Mouse (Mus musculus): ENCODE measurements at regions not wholly inside any gene's neighbourhood (a gene's known extent, or its start where the extent isn't known, plus 50 kb on each side); places are given as distances from the start of the nearest gene placed in this dataset.

DNA sequence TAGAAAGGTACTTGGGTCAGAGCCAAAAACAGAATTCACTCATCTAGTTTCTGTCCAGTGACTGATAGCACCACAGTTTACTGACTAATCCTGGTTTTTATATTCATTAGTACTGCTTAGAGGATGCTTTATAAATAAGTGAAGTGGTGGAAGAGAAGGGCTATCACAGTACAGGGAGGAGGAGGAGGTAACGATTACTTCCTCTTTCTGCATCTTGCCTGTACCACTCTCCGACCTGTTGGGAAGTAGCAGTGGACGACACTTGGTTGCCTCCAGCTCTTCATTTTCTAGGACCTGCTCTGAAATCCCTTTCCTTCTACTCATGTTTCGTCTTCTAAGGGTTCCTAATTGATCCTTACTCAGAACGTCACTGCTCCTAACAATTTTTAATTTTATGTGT is 283.5 kb upstream of the Sstr1 start:
- no peak overlapping the region for H3K4me3 ChIP-seq
- no peak overlapping the region for H3K9ac ChIP-seq
- H3K27ac ChIP-seq = no peak overlapping the region
- H3K9me3 ChIP-seq = no peaks in the 10 kb centered on the region
- no peaks in the 10 kb centered on the region for H3K4me1 ChIP-seq (replicated peaks)
- H3K27me3 ChIP-seq = no peaks in the 10 kb centered on the region
- no peaks in the 10 kb centered on the region for H3K36me3 ChIP-seq
- ATAC-seq (ENCODE audit: low FRiP score) = no peak
- 91% methylated on average over 5 of the region's 5 CpGs for WGBS
- H3K4me2 ChIP-seq = no peak overlapping the region

DNA sequence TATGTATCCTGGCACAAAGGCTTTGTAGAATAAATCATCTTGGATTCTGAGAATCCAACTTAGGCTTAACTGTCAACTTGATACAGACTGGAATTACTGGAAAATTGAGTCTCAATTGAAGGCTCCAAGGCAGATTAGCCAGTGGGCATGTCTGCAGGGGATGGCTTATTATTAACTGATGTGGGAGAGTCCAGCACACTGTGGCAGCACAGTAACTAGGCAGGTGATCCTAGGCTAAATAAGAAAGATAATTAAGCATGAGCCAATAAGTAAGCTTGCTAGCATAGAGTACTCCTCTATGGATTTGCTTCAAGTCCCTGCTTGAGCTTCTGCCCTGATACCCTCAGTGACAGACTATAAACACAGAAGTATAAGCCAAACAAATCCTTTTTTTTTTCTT is 279.7 kb upstream of the Sstr1 start:
- H3K9ac ChIP-seq = no peak overlapping the region
- no peak for ATAC-seq (ENCODE audit: low FRiP score)
- no peaks in the 10 kb centered on the region for H3K4me1 ChIP-seq (replicated peaks)
- no peaks in the 10 kb centered on the region for H3K36me3 ChIP-seq
- no peak overlapping the region for H3K4me3 ChIP-seq
- H3K9me3 ChIP-seq = no peaks in the 10 kb centered on the region
- no peak overlapping the region for H3K4me2 ChIP-seq
- no peak overlapping the region for H3K27ac ChIP-seq
- no peaks in the 10 kb centered on the region for H3K27me3 ChIP-seq

DNA sequence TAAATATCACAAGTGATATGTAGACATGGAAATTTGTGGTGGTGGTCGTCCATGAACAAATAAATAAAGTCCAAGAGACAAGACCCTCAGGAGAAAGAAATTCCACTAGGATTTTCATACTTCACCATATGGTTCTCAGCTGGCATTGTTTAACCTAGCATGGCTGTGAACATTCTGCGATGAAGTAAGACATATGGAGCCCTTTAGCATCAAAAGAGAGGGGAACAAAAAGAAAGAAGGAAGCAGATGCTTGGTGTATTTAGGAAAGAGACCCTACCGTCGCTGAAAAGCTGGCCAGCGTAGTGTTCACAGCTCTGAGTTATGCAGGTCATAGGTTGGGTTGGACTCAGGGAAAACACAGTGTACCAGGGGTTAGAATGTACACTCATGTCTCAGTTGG is 261.7 kb upstream of the Sstr1 start:
- H3K4me1 ChIP-seq (replicated peaks) = no peaks in the 10 kb centered on the region
- H3K27ac ChIP-seq = no peak overlapping the region
- no peaks in the 10 kb centered on the region for H3K9me3 ChIP-seq
- H3K4me3 ChIP-seq = no peak overlapping the region
- no peak for ATAC-seq (ENCODE audit: low FRiP score)
- H3K4me2 ChIP-seq = no peak overlapping the region
- H3K27me3 ChIP-seq = no peaks in the 10 kb centered on the region
- H3K9ac ChIP-seq = no peak overlapping the region
- 48% methylated on average over 5 of the region's 5 CpGs for WGBS
- no peaks in the 10 kb centered on the region for H3K36me3 ChIP-seq

DNA sequence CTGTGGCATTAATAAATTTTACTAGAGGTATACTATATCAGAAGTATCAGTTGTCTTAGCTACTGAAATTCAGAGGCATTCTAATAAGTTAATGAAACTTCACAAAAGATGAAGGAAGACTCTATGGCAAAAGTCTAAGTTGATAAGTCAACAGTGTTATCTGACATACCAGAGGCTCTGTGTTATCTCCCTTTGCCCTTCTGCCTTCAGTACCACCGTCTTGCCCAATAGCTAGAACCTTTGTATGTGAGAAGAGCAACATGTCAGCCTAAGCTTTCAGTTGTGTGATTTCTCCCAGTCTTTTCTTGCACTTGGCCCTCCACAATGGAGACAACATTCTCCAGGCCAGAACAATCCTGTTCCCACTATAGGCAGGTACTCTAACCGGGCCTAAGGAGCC is 253.0 kb upstream of the Sstr1 start:
- H3K27ac ChIP-seq = no peak overlapping the region
- no peaks in the 10 kb centered on the region for H3K27me3 ChIP-seq
- no peaks in the 10 kb centered on the region for H3K9me3 ChIP-seq
- no peaks in the 10 kb centered on the region for H3K36me3 ChIP-seq
- H3K4me3 ChIP-seq = no peak overlapping the region
- H3K4me1 ChIP-seq (replicated peaks) = no peaks in the 10 kb centered on the region
- 93% methylated on average over 2 of the region's 2 CpGs for WGBS
- no peak overlapping the region for H3K9ac ChIP-seq
- ATAC-seq (ENCODE audit: low FRiP score) = no peak
- H3K4me2 ChIP-seq = no peak overlapping the region

DNA sequence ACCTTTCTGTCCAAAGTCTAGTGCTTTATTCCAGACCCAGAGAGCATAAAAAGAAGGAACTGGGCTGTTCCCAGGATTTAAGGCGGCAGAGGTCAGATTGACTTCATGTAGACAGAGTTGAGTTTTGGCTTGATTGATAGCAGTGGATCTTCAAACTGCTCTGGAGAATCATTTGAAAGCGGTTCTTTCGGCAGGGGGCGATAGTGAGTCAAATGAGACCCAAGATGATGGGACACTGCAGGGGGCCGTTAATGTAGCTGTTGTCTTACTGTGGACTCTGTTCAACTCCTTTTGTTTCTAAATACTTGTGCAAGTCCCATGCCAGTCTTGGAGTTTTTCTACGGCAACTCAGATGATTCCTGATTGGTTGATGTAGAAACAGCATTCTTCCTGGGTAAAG is 251.4 kb upstream of the Sstr1 start:
- no peak overlapping the region for H3K27ac ChIP-seq
- WGBS = 77% methylated on average over 6 of the region's 6 CpGs
- H3K4me2 ChIP-seq = no peak overlapping the region
- H3K36me3 ChIP-seq = no peaks in the 10 kb centered on the region
- no peaks in the 10 kb centered on the region for H3K27me3 ChIP-seq
- H3K9me3 ChIP-seq = no peaks in the 10 kb centered on the region
- ATAC-seq (ENCODE audit: low FRiP score) = no peak
- H3K4me1 ChIP-seq (replicated peaks) = no peaks in the 10 kb centered on the region
- no peak overlapping the region for H3K9ac ChIP-seq
- no peak overlapping the region for H3K4me3 ChIP-seq

DNA sequence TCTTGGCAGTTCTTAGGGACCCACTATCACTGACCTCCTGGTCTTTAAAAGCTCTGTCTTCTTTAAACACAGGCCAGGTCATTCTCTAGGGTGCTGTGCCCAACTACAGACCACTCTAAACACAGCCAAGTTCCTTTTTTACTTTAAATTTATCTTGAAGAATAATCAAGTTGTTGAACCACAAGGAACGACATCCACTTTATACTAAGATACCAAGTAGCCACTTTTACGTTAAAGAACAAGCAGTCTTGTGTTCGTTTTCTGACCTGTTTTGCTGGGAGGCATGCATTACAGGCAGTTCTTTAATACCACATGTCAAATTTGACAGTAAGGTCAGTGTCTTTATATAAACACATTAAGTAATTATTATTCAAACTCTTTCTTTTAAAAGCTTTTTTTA is 242.4 kb upstream of the Sstr1 start:
- Histone ChIP-seq H3K27ac (no peak overlapping the region), H3K9me3 (no peaks in the 10 kb centered on the region), H3K4me2 (no peak overlapping the region), H3K9ac (no peak overlapping the region), H3K36me3 (no peaks in the 10 kb centered on the region), H3K27me3 (no peaks in the 10 kb centered on the region), H3K4me1 (replicated peaks) (no peaks in the 10 kb centered on the region), H3K4me3 (no peak overlapping the region)
- no peak for ATAC-seq (ENCODE audit: low FRiP score)
- 79% methylated on average over 3 of the region's 3 CpGs for WGBS

DNA sequence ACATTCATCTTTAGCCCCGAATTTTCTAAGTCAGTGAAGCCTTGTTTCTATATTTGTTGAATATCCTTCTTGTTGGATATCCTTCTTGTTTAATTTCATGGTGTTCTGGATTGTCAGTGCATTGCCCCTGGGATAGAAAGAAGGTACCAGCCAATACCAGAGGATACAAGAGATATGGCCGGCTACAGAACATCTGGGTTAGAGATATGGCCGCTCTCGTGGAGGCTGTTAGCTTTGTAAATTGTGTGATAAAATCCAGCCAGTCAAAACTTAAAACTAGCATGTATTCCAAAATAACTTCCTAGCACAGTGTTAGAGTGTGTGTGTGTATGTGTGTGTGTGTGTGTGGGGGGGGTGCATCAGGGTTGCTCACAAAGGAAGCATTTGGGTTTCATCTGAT is 241.4 kb upstream of the Sstr1 start:
- H3K4me1 ChIP-seq (replicated peaks) = no peaks in the 10 kb centered on the region
- no peak overlapping the region for H3K9ac ChIP-seq
- no peak overlapping the region for H3K4me2 ChIP-seq
- no peak overlapping the region for H3K27ac ChIP-seq
- no peak for ATAC-seq (ENCODE audit: low FRiP score)
- H3K4me3 ChIP-seq = no peak overlapping the region
- no peaks in the 10 kb centered on the region for H3K9me3 ChIP-seq
- WGBS = 94% methylated on average over 4 of the region's 4 CpGs
- no peaks in the 10 kb centered on the region for H3K27me3 ChIP-seq
- H3K36me3 ChIP-seq = no peaks in the 10 kb centered on the region

DNA sequence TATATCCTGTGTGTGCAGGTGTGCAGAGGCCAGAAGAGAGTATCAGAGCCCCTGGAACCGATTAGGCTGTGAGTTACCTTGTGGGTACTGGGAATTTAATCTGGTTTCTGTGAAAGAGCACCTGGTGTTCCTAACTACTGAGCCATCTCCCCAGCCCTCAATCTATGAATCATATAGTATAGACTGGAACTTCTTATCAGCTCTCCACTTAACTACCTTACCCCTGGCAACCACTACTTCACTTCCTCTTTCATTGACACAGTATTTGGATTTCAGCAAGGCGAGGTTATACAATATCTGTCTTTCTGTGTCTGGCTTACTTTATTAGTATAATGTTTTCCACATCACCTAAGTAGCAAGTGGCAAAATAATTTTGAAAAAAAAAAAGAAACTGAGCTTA is 239.1 kb upstream of the Sstr1 start:
- Histone ChIP-seq H3K4me2 (no peak overlapping the region), H3K36me3 (no peaks in the 10 kb centered on the region), H3K9me3 (no peaks in the 10 kb centered on the region), H3K4me3 (no peak overlapping the region), H3K27ac (no peak overlapping the region), H3K4me1 (replicated peaks) (no peaks in the 10 kb centered on the region), H3K27me3 (no peaks in the 10 kb centered on the region), H3K9ac (no peak overlapping the region)
- no peak for ATAC-seq (ENCODE audit: low FRiP score)
- 85% methylated on average over 2 of the region's 2 CpGs for WGBS

Measured in hindbrain, embryonic 13.5 days (tissue).